Mouse (Mus musculus): ENCODE data around the gene Tef. TPM values are rescaled to one million over a fixed set of nuclear protein-coding genes. Genes with fewer than 3 reads are reported as not detected.

Gene Tef
- polyA plus RNA-seq, 1 experiment from 2014 or later: 29.4 TPM

DNA sequence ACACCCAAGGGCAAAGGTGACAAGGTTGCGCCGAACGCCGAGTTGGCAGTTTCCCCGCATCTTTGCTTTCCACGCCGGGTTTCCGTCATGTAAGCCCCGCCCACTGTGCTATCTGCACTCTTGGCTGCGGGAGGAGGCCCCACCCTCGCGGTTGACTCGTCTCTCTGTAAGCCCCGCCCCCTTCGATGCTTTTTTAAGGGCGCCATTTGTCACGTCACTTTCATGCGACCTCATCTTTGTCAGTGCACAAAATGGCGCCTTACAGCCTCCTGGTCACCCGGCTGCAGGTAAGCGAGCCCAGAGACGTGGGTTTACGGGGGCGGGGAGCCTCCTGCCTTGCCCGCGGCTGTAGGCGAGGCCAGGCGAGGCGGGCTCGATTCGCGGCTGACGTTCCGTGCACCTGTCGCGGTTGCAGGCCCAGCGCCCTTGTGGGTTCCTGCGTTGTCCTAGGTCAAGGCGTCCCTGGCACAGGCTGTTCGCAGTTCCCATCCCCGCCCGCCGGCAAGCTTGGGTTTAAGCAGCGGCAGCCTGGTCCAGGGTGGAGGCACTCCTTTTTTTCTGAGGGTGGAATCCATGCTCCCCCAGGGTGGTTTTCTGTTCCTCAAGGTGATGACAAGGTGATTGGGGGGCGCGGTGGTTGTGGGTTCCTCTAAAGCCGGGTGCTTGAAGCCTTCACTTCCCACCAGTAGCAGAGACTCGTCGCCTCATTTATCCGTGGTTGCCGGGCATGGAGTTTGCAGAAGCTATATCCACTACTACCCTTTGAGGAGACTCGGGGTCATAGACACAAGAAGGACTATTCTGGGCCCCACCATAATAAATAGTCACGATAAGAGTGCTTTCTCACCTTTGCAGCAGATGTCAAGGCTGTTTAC, 70.3 kb downstream of the Tef start, which contains the start of gene Aco2:
Aco2 (plus strand) TSS at position 48 of the 875 bp plus-strand sequence.
- ATAC-seq (ENCODE audit: insufficient number of reproducible peaks, insufficient read depth, low FRiP score, low TSS enrichment, low read depth): peak; percentile 80
- Histone ChIP-seq H3K27me3 (no peaks in the 10 kb centered on the region), H3K36me3 (peaks cover 32% of the 10 kb centered on the region), H3K9ac (peak within 1 kb of the TSS; percentile 86), H3K27ac (peak within 1 kb of the TSS; percentile 98), H3K4me1 (peaks cover 25% of the 10 kb centered on the region), H3K4me2 (peak within 1 kb of the TSS; percentile 83), H3K4me3 (peak within 1 kb of the TSS; percentile 95), H3K9me3 (no peaks in the 10 kb centered on the region)
- WGBS: under 1% methylated on average over 53 of the region's 53 CpGs

Other genes with a start within 250 kb of the Tef start
- 20.6 and 21.1 TPM in 2 replicates for gene Ep300, start 217.1 kb upstream of the Tef start, polyA plus RNA-seq (2015; fragmentation: Nextera tagmentation; extraction: Ambion mirVana)
- gene L3mbtl2, start 138.5 kb upstream of the Tef start, polyA plus RNA-seq (2015; fragmentation: Nextera tagmentation; extraction: Ambion mirVana): 20.1 and 20.7 TPM in 2 replicates
- gene Chadl, start 105.1 kb upstream of the Tef start, polyA plus RNA-seq (2015; fragmentation: Nextera tagmentation; extraction: Ambion mirVana): 10.3 and 10.4 TPM in 2 replicates
- 35.4 and 45.7 TPM in 2 replicates for gene Zc3h7b, start 57.4 kb upstream of the Tef start, polyA plus RNA-seq (2015; fragmentation: Nextera tagmentation; extraction: Ambion mirVana)
- gene Rangap1, start 56.9 kb upstream of the Tef start, polyA plus RNA-seq (2015; fragmentation: Nextera tagmentation; extraction: Ambion mirVana): 103 and 116 TPM in 2 replicates
- 25.6 and 26.7 TPM in 2 replicates for gene Tob2, start 56.4 kb downstream of the Tef start, polyA plus RNA-seq (2015; fragmentation: Nextera tagmentation; extraction: Ambion mirVana)
- gene Phf5a, start 69.5 kb downstream of the Tef start, polyA plus RNA-seq (2015; fragmentation: Nextera tagmentation; extraction: Ambion mirVana): 164 and 172 TPM in 2 replicates
- 148 and 151 TPM in 2 replicates for gene Aco2, start 69.9 kb downstream of the Tef start, polyA plus RNA-seq (2015; fragmentation: Nextera tagmentation; extraction: Ambion mirVana)
- 51.8 and 63.9 TPM in 2 replicates for gene Polr3h, start 123.8 kb downstream of the Tef start, polyA plus RNA-seq (2015; fragmentation: Nextera tagmentation; extraction: Ambion mirVana)
- 10.9 and 11.4 TPM in 2 replicates for gene Csdc2, start 134.3 kb downstream of the Tef start, polyA plus RNA-seq (2015; fragmentation: Nextera tagmentation; extraction: Ambion mirVana)
- gene Pmm1, start 158.5 kb downstream of the Tef start, polyA plus RNA-seq (2015; fragmentation: Nextera tagmentation; extraction: Ambion mirVana): 30.0 and 35.7 TPM in 2 replicates
- not detected in 2 replicates for gene 1700029P11Rik, start 178.1 kb downstream of the Tef start, polyA plus RNA-seq (2015; fragmentation: Nextera tagmentation; extraction: Ambion mirVana)
- 92.3 and 98.2 TPM in 2 replicates for gene Xrcc6, start 185.4 kb downstream of the Tef start, polyA plus RNA-seq (2015; fragmentation: Nextera tagmentation; extraction: Ambion mirVana)
- gene Desi1, start 231.4 kb downstream of the Tef start, polyA plus RNA-seq (2015; fragmentation: Nextera tagmentation; extraction: Ambion mirVana): 25.8 and 28.6 TPM in 2 replicates
- 281 and 331 TPM in 2 replicates for gene Snu13, start 245.2 kb downstream of the Tef start, polyA plus RNA-seq (2015; fragmentation: Nextera tagmentation; extraction: Ambion mirVana)

All from embryonic facial prominence, embryonic 13.5 days (tissue).